In the genomic region with DNA sequence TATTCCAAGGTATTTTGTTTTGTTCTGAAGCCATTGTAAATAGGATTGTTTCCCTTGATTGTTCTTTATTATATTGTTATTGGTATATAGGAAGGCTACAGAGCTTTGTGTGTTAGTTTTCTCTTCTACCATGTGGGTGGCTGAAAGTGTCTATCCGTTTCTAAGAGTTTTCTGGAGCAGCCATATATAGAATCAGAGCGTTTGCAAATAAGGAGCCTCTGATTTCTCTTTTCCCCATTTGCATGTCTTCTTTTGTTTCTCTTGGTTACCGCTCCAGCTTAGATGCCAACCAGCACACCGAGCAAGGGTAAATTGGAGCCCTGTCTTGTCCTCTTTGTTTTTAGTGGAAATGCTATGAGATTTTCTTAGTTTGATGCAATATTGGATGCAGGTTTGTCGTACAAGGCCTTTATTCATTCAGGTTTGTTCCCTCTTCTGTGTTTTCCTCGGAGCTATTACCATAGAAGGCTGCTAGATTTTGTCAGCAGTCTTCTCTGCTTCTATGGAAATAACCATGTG, we compare ENCODE assay signal across 18 mouse cellular contexts. TPM values are rescaled to one million over a fixed set of nuclear protein-coding genes. Genes with fewer than 3 reads are reported as not detected.
"Had no signal": no experiment of that assay in that cellular context is flagged by ENCODE, and none has a peak within 500 bp of the region (broad histone marks: within the 10 kb centered on the region; RNA-seq: fewer than 3 reads in every experiment).

No protein-coding gene starts in this region.

- H3K4me3 ChIP-seq: intestine, embryonic 15.5 days; limb, embryonic 10.5 days; limb, embryonic 13.5 days; liver, embryonic 12.5 days; liver, embryonic 15.5 days; lung, embryonic 15.5 days had no signal

- H3K27ac ChIP-seq: intestine, embryonic 15.5 days; limb, embryonic 10.5 days; limb, embryonic 13.5 days; liver, embryonic 12.5 days; liver, embryonic 15.5 days; lung, embryonic 15.5 days; stomach, postnatal 0 days had no signal

- DNase-seq: kidney, adult 11 months; kidney, adult 8-10 months; kidney, postnatal 14 days; kidney, postnatal 4 days; liver; lung, adult 18-20 months; lung, postnatal 14 days; lung, postnatal 4 days; midbrain, embryonic 14.5 days; thymus, postnatal 25 days had no signal

RNA-seq across cellular contexts. Expression of a gene that starts 24.6 kb away (rescaled TPM):
- total RNA-seq: megakaryocyte-erythroid progenitor cell, adult 5-6 weeks had no signal
